Mouse (Mus musculus) kidney, embryonic 15.5 days (tissue): ENCODE measurements around the gene Efhd2. TPM values are rescaled to one million over a fixed set of nuclear protein-coding genes. Genes with fewer than 3 reads are reported as not detected.

ENCODE experiments used
- ATAC-seq: fragments of 200-750 bp; cut with Nextera tagmentation; replicated peaks from 2 replicates; pipeline ENCODE4 v1.8.0; 2017; ENCODE audit warnings: moderate TSS enrichment; ENCODE audit not compliant: low FRiP score
- H3K27ac ChIP-seq: fragments of 300-500 bp; sonication (generic); 2 replicates; pipeline ENCODE4 v1.5.1; 2015; ENCODE audit warnings: mild to moderate bottlenecking, inconsistent platforms
- H3K27me3 ChIP-seq: fragments of 300-500 bp; sonication (generic); 2 replicates; pipeline ENCODE4 v1.6.1; 2015; ENCODE audit warnings: inconsistent platforms
- H3K36me3 ChIP-seq: fragments of 300-500 bp; sonication (generic); 2 replicates; pipeline ENCODE4 v1.6.1; 2015; ENCODE audit warnings: inconsistent platforms
- H3K4me1 ChIP-seq: fragments of 300-500 bp; sonication (generic); 2 replicates; pipeline ENCODE4 v1.6.1; 2015; ENCODE audit warnings: inconsistent platforms
- H3K4me2 ChIP-seq: fragments of 300-500 bp; sonication (generic); 2 replicates; pipeline ENCODE4 v1.6.1; 2015; ENCODE audit warnings: moderate library complexity, mild to moderate bottlenecking, inconsistent platforms
- H3K4me3 ChIP-seq: fragments of 300-500 bp; sonication (generic); replicated peaks from 2 replicates; pipeline ENCODE4 v1.5.1; 2015; ENCODE audit warnings: mild to moderate bottlenecking, inconsistent platforms
- H3K9ac ChIP-seq: fragments of 300-500 bp; sonication (generic); 2 replicates; pipeline ENCODE4 v1.6.1; 2015; ENCODE audit warnings: mild to moderate bottlenecking, inconsistent platforms
- H3K9me3 ChIP-seq: fragments of 300-500 bp; sonication (generic); replicated peaks from 2 replicates; pipeline ENCODE4 v1.6.1; 2016; ENCODE audit warnings: inconsistent platforms
- WGBS: fragments of 180-500 bp; shearing (Covaris S2); methylation state at CpG from one replicate; pipeline ENCODE4 v1.1.7; 2015; ENCODE audit warnings: mixed read lengths; 5-methylcytosine and 5-hydroxymethylcytosine counted together
- polyA plus RNA-seq: library from polyadenylated mRNA; unstranded; fragments of >200 nt; fragmentation: Nextera tagmentation; extraction: Ambion mirVana; gene quantifications from 2 replicates; pipeline ENCODE4 v1.2.1, GENCODE M21; 2015

Efhd2 gene
- polyA plus RNA-seq, 1 experiment from 2014 or later = 56.7 TPM

GRCm38 (mm10) chr4:141816776-141817655, 57.7 kb downstream of the Efhd2 start:
- peaks cover 42% of the 10 kb centered on the region for H3K36me3 ChIP-seq
- H3K4me2 ChIP-seq = no peak overlapping the region
- 55% methylated on average over 14 of the region's 14 CpGs for WGBS
- no peaks in the 10 kb centered on the region for H3K27me3 ChIP-seq
- ATAC-seq = no peak
- H3K9ac ChIP-seq = no peak overlapping the region
- no peaks in the 10 kb centered on the region for H3K9me3 ChIP-seq
- no peak overlapping the region for H3K4me3 ChIP-seq
- H3K4me1 ChIP-seq = peaks cover 6% of the 10 kb centered on the region; the same call in 1 of the 2 replicates
- H3K27ac ChIP-seq = no peak overlapping the region

- no peak overlapping the region for H3K9ac ChIP-seq
- no peaks in the 10 kb centered on the region for H3K9me3 ChIP-seq
Measured at GRCm38 (mm10) chr4:141816267-141816666, 58.5 kb downstream of the Efhd2 start.

GRCm38 (mm10) chr4:141811375-141811774, 63.3 kb downstream of the Efhd2 start:
- WGBS = 93% methylated on average over 7 of the region's 7 CpGs
- Histone ChIP-seq H3K4me2 (no peak overlapping the region), H3K27me3 (no peaks in the 10 kb centered on the region), H3K9me3 (no peaks in the 10 kb centered on the region), H3K4me3 (no peak overlapping the region), H3K9ac (no peak overlapping the region), H3K27ac (no peak overlapping the region), H3K4me1 (no peaks in the 10 kb centered on the region), H3K36me3 (peaks cover 98% of the 10 kb centered on the region)
- no peak for ATAC-seq

More at GRCm38 (mm10) chr4:141816267-141816666, 58.5 kb downstream of the Efhd2 start:
- no peak overlapping the region for H3K27ac ChIP-seq
- no peaks in the 10 kb centered on the region for H3K27me3 ChIP-seq
- 85% methylated on average over 7 of the region's 7 CpGs for WGBS
- no peak for ATAC-seq
- H3K4me2 ChIP-seq = no peak overlapping the region
- no peak overlapping the region for H3K4me3 ChIP-seq
- peaks cover 6% of the 10 kb centered on the region; the same call in 1 of the 2 replicates for H3K4me1 ChIP-seq
- peaks cover 49% of the 10 kb centered on the region for H3K36me3 ChIP-seq

GRCm38 (mm10) chr4:141810975-141811374, 63.7 kb downstream of the Efhd2 start:
- ATAC-seq = no peak
- H3K36me3 ChIP-seq = peaks cover 99% of the 10 kb centered on the region
- no peak overlapping the region for H3K9ac ChIP-seq
- WGBS = 93% methylated on average over 2 of the region's 2 CpGs
- no peak overlapping the region for H3K4me3 ChIP-seq
- H3K4me1 ChIP-seq = no peaks in the 10 kb centered on the region
- no peak overlapping the region for H3K4me2 ChIP-seq
- H3K27ac ChIP-seq = no peak overlapping the region
- no peaks in the 10 kb centered on the region for H3K9me3 ChIP-seq
- H3K27me3 ChIP-seq = no peaks in the 10 kb centered on the region

GRCm38 (mm10) chr4:141809850-141810464, 64.8 kb downstream of the Efhd2 start:
- Histone ChIP-seq H3K27me3 (no peaks in the 10 kb centered on the region), H3K9ac (no peak overlapping the region), H3K36me3 (peaks cover 100% of the 10 kb centered on the region), H3K4me3 (no peak overlapping the region), H3K4me1 (no peaks in the 10 kb centered on the region), H3K9me3 (no peaks in the 10 kb centered on the region), H3K4me2 (no peak overlapping the region), H3K27ac (no peak overlapping the region)
- WGBS = 81% methylated on average over 8 of the region's 8 CpGs
- ATAC-seq = no peak

Other genes with a start within 250 kb of the Efhd2 start
- 4.7 and 6.8 TPM in 2 replicates for gene Plekhm2, start 210.0 kb downstream of the Efhd2 start, polyA plus RNA-seq
- not detected in 2 replicates for gene Rsc1a1, start 189.3 kb downstream of the Efhd2 start, polyA plus RNA-seq
- gene Ddi2, start 151.5 kb downstream of the Efhd2 start, polyA plus RNA-seq = 20.3 and 21.8 TPM in 2 replicates
- 1.7 and 2.4 TPM in 2 replicates for gene Agmat, start 128.2 kb downstream of the Efhd2 start, polyA plus RNA-seq
- 5.2 and 5.5 TPM in 2 replicates for gene Dnajc16, start 84.0 kb downstream of the Efhd2 start, polyA plus RNA-seq
- 23.7 and 25.8 TPM in 2 replicates for gene Casp9, start 81.3 kb downstream of the Efhd2 start, polyA plus RNA-seq
- gene Cela2a, start 48.8 kb downstream of the Efhd2 start, polyA plus RNA-seq = 0.19 TPM in 1 of 2 replicates, not detected in the other
- gene Ctrc, start 28.6 kb downstream of the Efhd2 start, polyA plus RNA-seq = not detected in 2 replicates
- gene Fhad1, start 140.2 kb upstream of the Efhd2 start, polyA plus RNA-seq = 0.87 and 1.4 TPM in 2 replicates
- 29.1 and 29.5 TPM in 2 replicates for gene Tmem51, start 209.4 kb upstream of the Efhd2 start, polyA plus RNA-seq